ENCODE assay signal across 8 mouse cellular contexts in the genomic region with DNA sequence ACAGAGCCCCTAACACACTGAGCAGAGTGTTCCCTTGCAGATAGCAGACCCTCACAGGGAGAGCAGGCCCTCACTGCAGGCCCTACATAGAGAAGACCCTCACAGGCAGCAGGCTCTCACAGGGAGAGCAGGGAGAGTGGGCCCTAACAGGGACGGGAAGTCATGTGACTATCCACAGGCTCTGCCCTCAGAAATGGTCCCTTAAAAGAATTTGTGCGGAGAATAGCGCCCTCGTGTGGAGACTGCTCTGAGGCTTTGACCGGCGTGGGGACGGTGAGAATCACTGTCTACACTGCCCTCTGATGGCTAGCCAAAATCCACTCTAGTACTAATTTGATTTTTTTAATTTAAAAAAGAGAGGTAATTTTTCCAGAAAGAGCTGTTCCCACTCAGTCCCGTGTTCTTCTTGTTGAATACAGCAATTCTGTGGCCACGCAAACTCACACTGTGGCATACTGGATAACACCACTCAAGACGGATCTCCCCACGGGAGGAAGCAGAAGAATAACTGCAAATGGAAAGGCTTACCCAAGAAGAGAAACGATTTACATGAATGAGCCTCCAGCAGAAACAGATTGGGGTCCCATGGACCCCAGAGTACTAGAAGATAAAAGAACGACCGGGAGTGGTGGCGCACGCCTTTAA. TPM values are rescaled to one million over a fixed set of nuclear protein-coding genes. Genes with fewer than 3 reads are reported as not detected.
DNase-seq lines count a peak whose midpoint lies in the region; ATAC-seq lines count a peak whose summit lies in the region.

No protein-coding gene starts in this region.

- H3K9me3 ChIP-seq in hindbrain, embryonic 12.5 days (replicated peaks), result no peaks in the 10 kb centered on the region

- H3K4me1 ChIP-seq in hindbrain, embryonic 12.5 days, result peaks cover 13% of the 10 kb centered on the region

- H3K4me3 ChIP-seq in hindbrain, embryonic 12.5 days, result no peak overlapping the region

- no peak overlapping the region for H3K27ac ChIP-seq in hindbrain, embryonic 12.5 days

- no peaks in the 10 kb centered on the region for H3K27me3 ChIP-seq in hindbrain, embryonic 12.5 days

- peak; percentile 57 for DNase-seq in MEL-GATA-1-ER (ENCODE audit: extremely low read depth, low read depth)
- peak; percentile 84 for DNase-seq in cerebellum, adult 9-10 months
- DNase-seq in frontal cortex, postnatal 10 days (ENCODE audit: low spot score in 2 of 2), result peak; percentile 57 to 81
- peak; percentile 93 to 95 for DNase-seq in layer of hippocampus, postnatal 10 days (ENCODE audit: low spot score in 2 of 2)
- DNase-seq in lung, postnatal 10 days, result peak; percentile 93
- peak; percentile 76 for DNase-seq in ovary, postnatal 36 days (ENCODE audit: low spot score)
- DNase-seq in thymus, postnatal 14 days, result peak; percentile 85

- 39% methylated on average over 16 of the region's 16 CpGs for WGBS in hindbrain, embryonic 12.5 days

- peak; percentile 90 for ATAC-seq in hindbrain, embryonic 12.5 days (ENCODE audit: low FRiP score)

- no peak overlapping the region for H3K4me2 ChIP-seq in hindbrain, embryonic 12.5 days (replicated peaks)

- H3K9ac ChIP-seq in hindbrain, embryonic 12.5 days, result peak overlapping the region; percentile 50; the same call in 1 of the 2 replicates

- no peaks in the 10 kb centered on the region; the same call in 1 of the 2 replicates for H3K36me3 ChIP-seq in hindbrain, embryonic 12.5 days

RNA-seq across cellular contexts. Expression of gene Fig4, which starts 14.2 kb away (rescaled TPM):
- polyA plus RNA-seq in hindbrain, embryonic 12.5 days (2016; fragmentation: Nextera tagmentation; extraction: Ambion mirVana), result 24.7 and 26.9 TPM in 2 replicates
- 10 to 100 TPM; 36.4 to 36.5 TPM for total RNA-seq in layer of hippocampus, postnatal 10 days (2021)

RNA-seq across cellular contexts. Expression of gene Ak9, which starts 14.9 kb away (rescaled TPM):
- 0.35 and 0.44 TPM in 2 replicates for polyA plus RNA-seq in hindbrain, embryonic 12.5 days (2016; fragmentation: Nextera tagmentation; extraction: Ambion mirVana)
- under 1 TPM; 0.62 to 0.69 TPM for total RNA-seq in layer of hippocampus, postnatal 10 days (2021)
